Mouse (Mus musculus) liver, embryonic 16.5 days (tissue): ENCODE data around the gene Eif1ax. TPM values are rescaled to one million over a fixed set of nuclear protein-coding genes. Genes with fewer than 3 reads are reported as not detected.
"Not testable (repeated sequence)": the region's sequence is repeated elsewhere in the genome, so short reads cannot be mapped to it uniquely, and the experiment has no call there.

Experiments
- ATAC-seq: fragments of 200-750 bp; cut with Nextera tagmentation; 2 replicates; pipeline ENCODE4 v1.8.0; 2017; ENCODE audit warnings: low read depth, mild to moderate bottlenecking, moderate number of reproducible peaks, moderate library complexity
- H3K27ac ChIP-seq: fragments of 300-500 bp; sonication (generic); 2 replicates; pipeline ENCODE4 v1.5.1; 2014; ENCODE audit warnings: mild to moderate bottlenecking, low read length
- H3K27me3 ChIP-seq: fragments of 300-500 bp; sonication (generic); 2 replicates; pipeline ENCODE4 v1.6.1; 2014; ENCODE audit warnings: low read depth, low read length, mixed read lengths; ENCODE audit not compliant: control insufficient read depth, insufficient read depth
- H3K36me3 ChIP-seq: fragments of 300-500 bp; sonication (generic); 2 replicates; pipeline ENCODE4 v1.6.1; 2014; ENCODE audit warnings: mild to moderate bottlenecking; ENCODE audit not compliant: control insufficient read depth, insufficient read depth
- H3K4me1 ChIP-seq: fragments of 300-500 bp; sonication (generic); 2 replicates; pipeline ENCODE4 v1.6.1; 2014; ENCODE audit warnings: low read depth, low read length, mixed read lengths; ENCODE audit not compliant: control insufficient read depth
- H3K4me2 ChIP-seq: fragments of 300-500 bp; sonication (generic); 2 replicates; pipeline ENCODE4 v1.6.1; 2014; ENCODE audit warnings: low read depth, low read length, mixed read lengths
- H3K4me3 ChIP-seq: fragments of 300-500 bp; sonication (generic); 2 replicates; pipeline ENCODE4 v1.5.1; 2014; ENCODE audit warnings: low read depth, mild to moderate bottlenecking, low read length
- H3K9ac ChIP-seq: fragments of 300-500 bp; sonication (generic); 2 replicates; pipeline ENCODE4 v1.6.1; 2014; ENCODE audit warnings: low read depth, low read length
- H3K9me3 ChIP-seq: fragments of 300-500 bp; sonication (generic); replicated peaks from 2 replicates; pipeline ENCODE4 v1.6.1; 2016; ENCODE audit warnings: low read length; ENCODE audit not compliant: control insufficient read depth
- WGBS: fragments of 180-500 bp; shearing (Covaris S2); extraction: QIAGEN DNeasy Blood & Tissue Kit; methylation state at CpG from one replicate; pipeline ENCODE4 v1.1.7; 2014; ENCODE audit not compliant: insufficient replicate concordance; 5-methylcytosine and 5-hydroxymethylcytosine counted together
- polyA plus RNA-seq: library from polyadenylated mRNA; unstranded; fragments of >200 nt; fragmentation: Nextera tagmentation; extraction: Ambion mirVana; gene quantifications from 2 replicates; pipeline ENCODE4 v1.2.1, GENCODE M21; 2015

Gene Eif1ax
- polyA plus RNA-seq, 1 experiment from 2014 or later: 62.0 TPM

GRCm38 (mm10) chrX:159414130-159414828 is 42.3 kb downstream of the Eif1ax start, which contains the start of gene Map7d2:
TSS of gene Map7d2 (plus strand) at chrX:159414572.
- Histone ChIP-seq H3K9ac (no peak within 1 kb of the TSS), H3K9me3 (no peaks in the 10 kb centered on the region), H3K27me3 (peaks cover 42% of the 10 kb centered on the region), H3K4me2 (peak within 1 kb of the TSS; percentile 71), H3K27ac (no peak within 1 kb of the TSS), H3K4me1 (no peaks in the 10 kb centered on the region), H3K36me3 (no peaks in the 10 kb centered on the region), H3K4me3 (peak within 1 kb of the TSS; percentile 49)
- 16% methylated on average over 61 of the region's 83 CpGs for WGBS
- ATAC-seq: no peak

- Histone ChIP-seq H3K4me2 (peak overlapping the region; percentile 71), H3K4me1 (no peaks in the 10 kb centered on the region), H3K9me3 (no peaks in the 10 kb centered on the region), H3K4me3 (peak overlapping the region; percentile 49), H3K9ac (no peak overlapping the region), H3K36me3 (no peaks in the 10 kb centered on the region), H3K27ac (no peak overlapping the region), H3K27me3 (peaks cover 42% of the 10 kb centered on the region)
- 15% methylated on average over 55 of the region's 65 CpGs for WGBS
- no peak for ATAC-seq
Observed at GRCm38 (mm10) chrX:159414829-159415673, 43.1 kb downstream of the Eif1ax start.

GRCm38 (mm10) chrX:159430507-159430906 is 58.5 kb downstream of the Eif1ax start:
- not testable (repeated sequence) for ATAC-seq, H3K9ac ChIP-seq, H3K9me3 ChIP-seq, H3K4me3 ChIP-seq, H3K27me3 ChIP-seq, H3K4me1 ChIP-seq, H3K36me3 ChIP-seq, H3K4me2 ChIP-seq, H3K27ac ChIP-seq
- 47% methylated on average over 3 of the region's 3 CpGs for WGBS

Other genes with a start within 250 kb of the Eif1ax start
- gene Rps6ka3, start 161.9 kb upstream of the Eif1ax start, polyA plus RNA-seq: 1.4 and 1.8 TPM in 2 replicates
- gene Map7d2, start 42.4 kb downstream of the Eif1ax start, polyA plus RNA-seq: not detected in 2 replicates
- gene Bclaf3, start 154.5 kb downstream of the Eif1ax start, polyA plus RNA-seq: 6.5 and 7.2 TPM in 2 replicates